25 mouse cellular contexts compared by ENCODE assay signal in genomic region chr8:95466543-95466942, GRCm38 (mm10). TPM values are rescaled to one million over a fixed set of nuclear protein-coding genes. Genes with fewer than 3 reads are reported as not detected.
A peak's percentile ranks its signal among the peaks of the same experiment; 100 is the strongest.
DNase-seq lines count a peak whose midpoint lies in the region; ATAC-seq and TF ChIP-seq lines count a peak whose summit lies in the region.
"Had no signal": no experiment of that assay in that cellular context is flagged by ENCODE, and none has a peak within 500 bp of the region (broad histone marks: within the 10 kb centered on the region; RNA-seq: fewer than 3 reads in every experiment).

No protein-coding gene starts in this region.

- TF ChIP-seq POLR2A in heart, adult 2 months (IDR thresholded peaks at IDR 0.05; ENCODE audit: insufficient read depth, low read depth, low read length), result no peak

- no peaks in the 10 kb centered on the region for H3K9me3 ChIP-seq in heart, postnatal 0 days (replicated peaks; ENCODE audit: control insufficient read depth, low read length)
- H3K9me3 ChIP-seq: embryonic facial prominence, embryonic 10.5 days; forebrain, embryonic 13.5 days; G1E; heart, embryonic 12.5 days; hindbrain, embryonic 13.5 days had no signal

- peaks cover 70% of the 10 kb centered on the region for H3K36me3 ChIP-seq in heart, postnatal 0 days (replicated peaks; ENCODE audit: control insufficient read depth, insufficient read depth, low read length)
- peaks cover 9% of the 10 kb centered on the region for H3K36me3 ChIP-seq in heart, adult 2 months (ENCODE audit: control insufficient read depth, insufficient read depth, low read length)

- intact Hi-C loops in gastrocnemius, adult 2 months (cut with DNase I), result no loop called here
- intact Hi-C loops in heart, adult 2 months (cut with DNase I), result no loop called here

- DNase-seq in adrenal gland, adult 2 months, result peak; percentile 28
- DNase-seq in adrenal gland, adult 8-10 months, result no peak
- DNase-seq in gastrocnemius, adult 2 months, result peak; percentile 27
- DNase-seq in gastrocnemius, adult 18-20 months (ENCODE audit: low spot score), result no peak
- DNase-seq in heart, postnatal 0 days (ENCODE audit: low spot score), result peak; percentile 27
- DNase-seq in heart, adult 2 months, result no peak
- peak; percentile 8 for DNase-seq in Muller cell, postnatal 12 days (ENCODE audit: inconsistent ontology term)
- DNase-seq in embryo, embryonic 10.5 days (ENCODE audit: low spot score), result no peak
- DNase-seq: B cell, adult 2 months; cerebellum, adult 11 months; cerebellum, adult 8-10 months; cerebellum, postnatal 25 days; forebrain, postnatal 0 days; kidney, adult 11 months; kidney, adult 9 months had no signal

- ATAC-seq in heart, postnatal 0 days (ENCODE audit: insufficient read depth, low read depth), result peak; percentile 58
- ATAC-seq: activated CD4-positive, CD25-positive, alpha-beta regulatory T cell, adult 4 months; CD4-positive, CD25-positive, alpha-beta regulatory T cell, adult 4 months; forebrain, embryonic 13.5 days; forebrain, postnatal 0 days; hindbrain, postnatal 0 days; Patski had no signal

- H3K4me1 ChIP-seq in heart, postnatal 0 days (ENCODE audit: control insufficient read depth, insufficient read depth), result no peaks in the 10 kb centered on the region
- no peaks in the 10 kb centered on the region; the same call in 1 of the 2 replicates for H3K4me1 ChIP-seq in heart, adult 2 months (ENCODE audit: control insufficient read depth, insufficient read depth, low read length)
- H3K4me1 ChIP-seq: embryonic facial prominence, embryonic 10.5 days; forebrain, embryonic 13.5 days; heart, embryonic 12.5 days; hindbrain, embryonic 13.5 days had no signal

- no peak overlapping the region for H3K4me3 ChIP-seq in gastrocnemius, adult 2 months
- no peak overlapping the region for H3K4me3 ChIP-seq in heart, postnatal 0 days (ENCODE audit: low read depth, low read length)
- H3K4me3 ChIP-seq in heart, adult 2 months, result no peak overlapping the region
- H3K4me3 ChIP-seq: embryonic facial prominence, embryonic 10.5 days; forebrain, embryonic 13.5 days; heart, embryonic 12.5 days; hindbrain, embryonic 13.5 days had no signal

- WGBS in heart, postnatal 0 days, result 65% methylated on average over 2 of the region's 2 CpGs
- WGBS in heart, adult 2 months, result 66% methylated on average over 2 of the region's 2 CpGs

- H3K27me3 ChIP-seq in heart, postnatal 0 days (ENCODE audit: control insufficient read depth, insufficient read depth, low read length), result no peaks in the 10 kb centered on the region
- no peaks in the 10 kb centered on the region for H3K27me3 ChIP-seq in heart, adult 2 months (ENCODE audit: control insufficient read depth, insufficient read depth, low read length)
- H3K27me3 ChIP-seq: forebrain, embryonic 13.5 days; heart, embryonic 12.5 days; hindbrain, embryonic 13.5 days; Patski had no signal

- no peak for TF ChIP-seq EP300 in heart, postnatal 0 days (IDR thresholded peaks at IDR 0.05; ENCODE audit: low read depth)
- no peak for TF ChIP-seq EP300 in heart, adult 2 months (IDR thresholded peaks at IDR 0.05; ENCODE audit: insufficient read depth, low read depth, low read length)

- 0 out of 2 replicates have a peak, but pooled peaks cover 1% of the 10 kb centered on the region for H3K79me2 ChIP-seq in heart, adult 2 months (replicated peaks; ENCODE audit: control insufficient read depth, insufficient read depth, low read length)

- no peak overlapping the region for H3K9ac ChIP-seq in heart, postnatal 0 days (replicated peaks; ENCODE audit: low read depth, low read length)
- H3K9ac ChIP-seq in heart, adult 2 months (ENCODE audit: low read depth, low read length), result no peak overlapping the region
- H3K9ac ChIP-seq: forebrain, embryonic 13.5 days; forebrain, postnatal 0 days; heart, embryonic 12.5 days; hindbrain, embryonic 13.5 days had no signal

- no peak overlapping the region for H3K27ac ChIP-seq in gastrocnemius, adult 2 months
- H3K27ac ChIP-seq in heart, postnatal 0 days (ENCODE audit: low read depth), result no peak overlapping the region; the same call in 1 of the 2 replicates
- H3K27ac ChIP-seq in heart, adult 2 months, result no peak overlapping the region
- H3K27ac ChIP-seq: embryonic facial prominence, embryonic 10.5 days; forebrain, embryonic 13.5 days; hindbrain, embryonic 13.5 days; hindbrain, postnatal 0 days; kidney, postnatal 0 days had no signal

- no peak for TF ChIP-seq CTCF in gastrocnemius, adult 2 months (IDR thresholded peaks at IDR 0.05)
- TF ChIP-seq CTCF in heart, postnatal 0 days (IDR thresholded peaks at IDR 0.05; ENCODE audit: low read depth), result no peak
- TF ChIP-seq CTCF in heart, adult 2 months (IDR thresholded peaks at IDR 0.05), result no peak

- H3K4me2 ChIP-seq in heart, postnatal 0 days (ENCODE audit: low read depth, low read length), result no peak overlapping the region
- H3K4me2 ChIP-seq: forebrain, embryonic 13.5 days; heart, embryonic 12.5 days; hindbrain, embryonic 13.5 days had no signal

RNA-seq across cellular contexts. Expression of gene Csnk2a2, which starts 23.3 kb away (rescaled TPM):
- total RNA-seq in adrenal gland, adult 2 months (2021), result 10 to 100 TPM; 59.4 to 86.9 TPM
- 10.0 and 13.9 TPM in 2 replicates for polyA plus RNA-seq in adrenal gland, adult 2 months (2012; rRNA removed)
- total RNA-seq in adrenal gland, adult 8-10 months (2022), result 10 to 100 TPM; 55.1 to 93.1 (median 78.1) TPM
- total RNA-seq in gastrocnemius, adult 2 months (2021), result 10 to 100 TPM; 23.1 to 23.7 TPM
- 10 to 100 TPM; 24.2 to 24.7 TPM for total RNA-seq in gastrocnemius, adult 18-20 months (2021)
- total RNA-seq in heart, postnatal 0 days (2014; rRNA removed; ENCODE audit: low replicate concordance), result 25.0 and 27.6 TPM in 2 replicates
- polyA plus RNA-seq in heart, postnatal 0 days (2015; fragmentation: Nextera tagmentation; extraction: Ambion mirVana), result 5.3 and 6.2 TPM in 2 replicates
- total RNA-seq in heart, adult 2 months (2021), result 10 to 100 TPM; 28.6 to 31.0 TPM
- 11.0 and 20.6 TPM in 2 replicates for polyA plus RNA-seq in heart, adult 2 months (2012; rRNA removed)

RNA-seq across cellular contexts. Expression of gene Cfap20, which starts 31.9 kb away (rescaled TPM):
- 10 to 100 TPM; 40.7 to 42.4 TPM for total RNA-seq in adrenal gland, adult 2 months (2021)
- 49.1 and 62.3 TPM in 2 replicates for polyA plus RNA-seq in adrenal gland, adult 2 months (2012; rRNA removed)
- 10 to 100 TPM; 43.2 to 55.3 (median 49.1) TPM for total RNA-seq in adrenal gland, adult 8-10 months (2022)
- 1 to 10 TPM; 6.5 TPM for total RNA-seq in gastrocnemius, adult 2 months (2021)
- total RNA-seq in gastrocnemius, adult 18-20 months (2021), result 1 to 10 TPM; 6.0 to 6.5 TPM
- 93.8 and 97.2 TPM in 2 replicates for total RNA-seq in heart, postnatal 0 days (2014; rRNA removed; ENCODE audit: low replicate concordance)
- polyA plus RNA-seq in heart, postnatal 0 days (2015; fragmentation: Nextera tagmentation; extraction: Ambion mirVana), result 112 and 115 TPM in 2 replicates
- 10 to 100 TPM; 21.8 to 24.2 TPM for total RNA-seq in heart, adult 2 months (2021)
- 27.4 and 35.2 TPM in 2 replicates for polyA plus RNA-seq in heart, adult 2 months (2012; rRNA removed)

Comparison
In these comparisons a context has a peak if more than half of its experiments do, and no peak if none do; other contexts are left out.
1. DNase-seq: peak in adrenal gland, adult 2 months (single experiment), gastrocnemius, adult 2 months (single experiment), heart, postnatal 0 days (single experiment) and Muller cell, postnatal 12 days (single experiment); none in adrenal gland, adult 8-10 months (single experiment), gastrocnemius, adult 18-20 months (single experiment), heart, adult 2 months (0 of 2) and embryo, embryonic 10.5 days (single experiment).